Mouse (Mus musculus) cerebellum, adult 11-12 months (tissue): ENCODE data around the gene Cldn2.

ENCODE experiments used
- DNase-seq: peaks from one replicate; pipeline ENCODE4 v3.0.0; 2022

The Cldn2 gene

DNA sequence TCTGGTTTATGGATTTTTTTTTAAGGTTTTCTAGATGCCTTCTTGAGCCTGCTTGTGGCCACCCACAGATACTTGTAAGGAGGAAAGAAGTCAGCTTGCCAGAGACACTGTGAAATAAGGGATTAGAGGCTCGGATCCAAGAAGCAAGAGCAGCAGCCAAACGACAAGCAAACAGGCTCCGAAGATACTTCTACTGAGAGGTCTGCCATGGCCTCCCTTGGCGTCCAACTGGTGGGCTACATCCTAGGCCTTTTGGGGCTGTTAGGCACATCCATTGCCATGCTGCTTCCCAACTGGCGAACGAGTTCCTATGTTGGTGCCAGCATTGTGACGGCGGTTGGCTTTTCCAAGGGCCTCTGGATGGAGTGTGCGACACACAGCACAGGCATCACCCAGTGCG lies 7.9 kb downstream of the Cldn2 start:
- peak; percentile 60 for DNase-seq

DNA sequence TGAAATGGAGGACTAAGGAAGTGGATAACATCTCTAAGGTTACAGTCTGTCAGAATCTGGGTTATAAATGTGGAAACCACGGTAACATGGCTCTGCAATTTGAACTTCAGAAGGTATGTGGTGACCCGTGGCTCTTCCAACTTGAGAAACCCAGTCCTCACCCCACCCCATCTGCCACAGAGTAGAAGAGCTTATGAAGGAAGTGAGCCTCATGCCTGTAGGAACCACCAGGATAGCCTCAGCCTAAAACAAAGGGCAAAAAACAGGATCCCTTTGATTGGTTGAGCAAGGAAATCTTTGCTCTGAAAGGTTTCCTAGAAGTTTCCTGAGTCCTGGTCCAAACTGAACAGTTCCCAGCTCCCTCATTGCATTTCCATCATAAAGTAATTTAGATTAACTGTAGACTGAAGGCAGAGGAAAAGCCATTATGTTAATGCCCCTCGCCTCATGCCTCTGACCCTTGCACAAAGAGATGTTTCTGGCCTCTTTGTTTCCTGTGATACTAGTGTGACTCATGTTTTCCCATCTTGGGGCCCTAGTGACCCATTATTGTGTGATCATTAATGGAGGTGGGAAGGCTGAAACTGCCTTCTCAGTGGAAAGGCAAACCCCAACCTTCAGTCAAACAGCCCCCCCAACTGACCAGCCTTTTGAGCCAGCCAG lies 12.1 kb downstream of the Cldn2 start:
- no peak for DNase-seq

DNA sequence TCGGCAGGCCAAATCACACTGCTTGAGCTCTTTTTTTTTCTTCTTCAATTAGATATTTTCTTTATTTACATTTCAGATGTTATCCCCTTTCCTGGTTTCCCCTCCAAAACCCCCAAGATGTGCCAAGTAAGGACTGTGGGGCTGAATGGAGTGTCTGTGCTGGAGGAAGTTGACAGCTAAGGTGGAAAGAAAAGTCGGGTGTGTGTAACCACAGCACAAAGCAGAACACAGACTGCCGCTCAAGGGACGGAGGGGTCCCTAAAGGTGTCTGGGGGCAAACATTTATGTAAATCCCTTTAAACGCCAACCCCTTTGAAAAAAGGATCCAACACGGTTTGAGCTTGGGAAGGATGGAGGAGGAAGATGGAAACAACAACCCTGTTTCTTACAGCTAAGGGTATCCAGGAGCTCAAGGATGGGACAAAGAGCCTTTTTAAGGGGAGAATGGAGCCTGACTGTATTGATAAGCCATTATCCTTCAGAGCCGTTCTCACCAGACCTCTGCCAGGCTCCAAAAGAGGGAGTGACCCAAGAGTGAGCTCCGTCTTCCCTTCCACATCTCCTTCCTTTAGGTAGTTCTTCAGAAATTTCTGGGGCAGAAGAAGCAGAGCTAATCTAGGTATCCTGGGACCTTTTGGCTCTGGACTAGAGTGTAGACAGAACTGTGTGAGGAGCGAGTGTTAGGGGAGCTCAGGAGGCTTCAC lies 12.8 kb downstream of the Cldn2 start:
- no peak for DNase-seq

DNA sequence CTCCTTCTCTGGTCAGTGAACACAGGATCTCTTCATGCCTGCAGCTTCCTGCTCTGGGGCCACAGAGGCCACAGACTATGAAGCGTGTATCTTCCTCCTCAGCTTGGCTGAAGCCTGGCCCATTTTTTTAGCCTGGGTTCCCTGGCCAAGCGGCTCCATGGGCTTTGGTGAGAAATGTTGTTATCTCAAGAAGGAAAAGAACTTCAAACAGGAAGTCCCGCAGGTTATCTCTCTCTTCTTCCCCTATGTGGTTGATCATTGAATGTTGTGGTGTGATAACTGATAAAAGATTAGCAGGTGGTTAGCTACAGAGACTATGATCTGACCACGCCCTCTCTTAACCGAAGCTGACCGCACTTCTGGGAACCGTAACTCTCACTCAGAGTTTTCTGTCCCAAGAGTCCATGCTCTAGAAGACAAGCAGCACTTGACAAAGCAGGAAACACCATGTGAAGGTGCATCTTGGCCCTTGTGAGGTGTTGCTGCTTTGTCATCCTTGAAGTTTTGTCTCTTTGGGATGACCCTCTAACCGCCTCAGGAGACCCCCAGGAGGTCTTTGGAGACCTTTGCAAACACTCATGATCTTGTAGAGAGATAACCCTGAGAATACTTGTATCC lies 13.5 kb downstream of the Cldn2 start:
- no peak for DNase-seq

DNA sequence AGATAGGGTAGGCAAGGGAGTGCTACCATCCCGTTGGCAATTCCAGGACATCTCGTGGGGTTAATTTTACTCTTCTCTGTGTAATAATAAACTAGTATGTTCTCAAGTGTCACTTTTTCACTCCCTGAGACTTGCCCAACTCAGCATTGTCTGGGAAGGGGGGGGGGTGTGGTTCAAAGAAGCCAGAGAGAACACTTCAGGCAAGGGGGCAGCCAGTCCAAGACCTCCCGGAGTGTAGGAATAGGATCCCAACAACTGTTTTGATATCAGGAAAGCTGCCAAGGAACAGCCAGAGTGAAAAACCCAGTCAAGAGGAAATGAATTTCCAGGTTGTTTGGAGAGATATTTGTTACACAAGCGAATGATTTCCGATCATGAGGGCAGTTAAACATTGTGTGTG lies 14.6 kb downstream of the Cldn2 start:
- DNase-seq, result no peak

DNA sequence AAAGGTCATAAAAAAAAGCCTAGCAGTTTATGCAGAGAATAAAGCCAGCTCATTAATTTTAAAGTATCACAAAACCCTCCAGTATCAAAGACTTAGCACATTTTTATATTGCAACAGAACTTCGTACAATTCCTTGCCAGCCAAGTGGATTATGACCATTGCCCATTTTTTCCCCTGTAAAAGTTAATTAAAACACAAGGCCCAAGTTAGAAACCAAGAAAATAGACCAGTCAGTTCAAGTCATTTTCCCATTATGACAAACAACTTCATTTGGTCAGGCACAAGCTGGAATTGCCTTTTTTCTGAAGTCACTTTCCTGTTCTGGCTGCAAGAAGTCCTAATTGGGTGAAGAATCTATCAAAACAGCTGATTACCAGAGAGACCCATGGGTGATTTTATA lies 24.8 kb downstream of the Cldn2 start:
- no peak for DNase-seq

DNA sequence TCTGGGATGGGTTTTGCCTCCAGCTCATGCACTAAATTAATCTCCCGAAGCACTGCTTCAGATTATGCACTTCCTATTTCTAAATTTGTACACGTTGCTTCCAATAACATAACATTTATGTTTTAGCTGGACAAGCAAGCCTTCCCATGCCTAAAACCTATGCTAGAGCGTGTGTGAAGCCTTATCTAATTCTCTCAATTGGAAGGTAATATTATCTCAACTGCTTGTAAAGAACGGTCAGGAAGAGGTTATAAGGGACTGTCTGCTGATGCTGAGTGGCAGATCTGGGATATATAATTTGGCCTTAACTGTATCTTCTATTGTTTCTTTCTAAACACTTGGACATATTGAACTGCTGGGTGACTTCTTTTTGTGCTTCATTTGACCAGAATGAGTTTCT lies 26.3 kb downstream of the Cldn2 start:
- DNase-seq, result no peak

DNA sequence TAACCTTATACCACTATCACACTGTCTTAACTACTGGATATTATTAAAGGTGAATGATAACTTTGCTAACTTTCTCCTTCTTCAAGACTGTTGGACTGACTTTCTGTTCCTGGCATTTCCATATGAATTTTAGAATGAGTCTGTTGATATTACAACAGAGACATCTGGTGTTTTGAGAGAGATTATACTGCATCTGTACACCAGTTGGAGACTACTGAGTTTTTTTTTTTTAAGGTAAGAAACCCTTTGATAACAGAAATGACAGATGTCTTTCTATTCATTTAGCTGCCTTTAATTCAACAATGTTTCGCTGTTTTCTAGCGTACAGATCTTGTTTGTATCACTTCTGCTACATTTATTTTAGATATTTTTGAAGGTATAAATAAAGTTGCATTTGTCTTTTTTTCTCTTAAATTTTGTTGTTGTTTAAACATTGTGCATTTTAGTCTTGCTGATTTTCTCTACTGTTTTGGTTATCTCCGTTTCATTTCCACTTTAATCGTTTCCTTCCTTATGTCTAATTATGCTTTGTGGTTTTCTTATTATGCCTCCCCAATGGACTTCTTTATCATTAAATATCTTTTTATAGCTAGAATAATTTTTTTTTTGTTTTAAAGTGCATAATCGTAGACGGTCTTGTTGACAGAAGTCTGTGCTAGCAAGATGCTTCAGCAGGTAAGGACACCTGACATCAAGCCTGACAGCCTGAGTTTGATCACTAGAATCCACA lies 27.9 kb downstream of the Cldn2 start:
- no peak for DNase-seq

DNA sequence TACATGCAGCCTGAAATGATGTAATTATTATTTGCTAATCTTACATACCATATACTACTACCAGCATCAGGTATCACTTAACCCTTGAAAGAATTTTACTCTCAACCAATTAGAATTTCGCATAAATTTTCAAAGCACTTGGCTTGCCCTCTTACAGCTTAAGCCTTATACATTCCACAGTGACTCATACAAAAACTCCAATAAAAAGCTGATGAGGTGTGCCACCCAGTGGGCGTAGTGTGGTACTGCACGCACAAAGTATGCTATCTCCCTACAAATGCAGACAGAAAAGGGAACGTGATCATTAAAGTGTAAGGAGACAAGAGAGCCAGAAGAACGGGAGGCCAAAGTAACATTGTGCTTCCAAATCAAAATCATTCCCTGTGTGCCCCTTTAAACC lies 31.8 kb downstream of the Cldn2 start:
- DNase-seq, result peak; percentile 8

DNA sequence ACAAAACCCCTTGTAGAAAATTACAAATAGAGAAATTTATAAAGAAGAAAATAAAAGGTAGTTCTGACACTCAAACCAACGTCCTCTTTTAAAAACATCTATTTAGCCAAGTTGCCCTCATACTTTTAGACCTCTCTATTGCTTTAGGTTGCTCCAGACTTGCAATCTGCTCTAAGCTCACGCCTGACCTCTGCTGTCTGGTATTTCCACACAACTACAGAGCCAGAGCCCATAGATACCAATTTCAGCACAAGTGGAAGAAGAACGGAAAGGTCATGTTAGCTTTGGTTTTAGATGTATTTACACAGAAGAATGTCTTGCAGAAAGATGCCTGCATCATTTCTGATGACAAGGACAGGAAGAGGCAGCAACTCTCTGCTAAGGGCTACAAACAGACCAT lies 38.4 kb downstream of the Cldn2 start:
- no peak for DNase-seq

DNA sequence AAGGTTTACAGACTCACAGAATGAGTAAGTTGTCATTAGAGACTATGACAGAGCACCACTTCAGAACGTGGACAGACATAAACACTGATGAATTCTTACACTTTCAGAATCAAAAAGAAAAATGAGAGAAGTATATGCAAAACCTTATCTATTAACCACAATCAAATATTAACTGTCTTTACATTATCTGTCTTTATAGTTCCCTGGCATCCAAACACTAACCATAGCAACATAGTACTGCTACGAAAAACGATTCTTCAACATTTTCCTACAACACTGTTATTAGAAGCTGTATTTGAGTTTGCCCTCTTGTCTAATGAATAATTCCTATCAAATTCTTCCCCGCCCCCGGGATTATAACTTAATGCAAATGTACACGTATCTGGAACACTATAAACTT lies 40.5 kb downstream of the Cldn2 start:
- no peak for DNase-seq

DNA sequence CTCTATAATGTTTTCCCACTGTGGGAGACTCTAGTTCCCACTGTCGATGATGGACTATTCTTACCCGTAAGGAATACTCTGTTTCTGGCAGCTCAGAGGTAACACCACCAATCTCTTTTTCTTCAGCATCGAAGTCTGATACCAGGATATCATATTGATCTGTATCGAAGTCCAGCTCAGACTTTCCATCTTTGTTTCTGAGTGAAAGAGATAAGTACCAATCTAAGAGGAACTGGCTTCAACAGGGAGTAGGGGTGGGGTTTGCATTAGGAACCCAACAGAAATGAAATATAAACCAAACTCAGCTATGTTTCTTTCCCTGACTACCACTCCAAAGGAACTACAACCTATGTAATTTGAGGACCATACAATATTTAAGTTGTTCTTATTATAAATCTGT lies 54.2 kb downstream of the Cldn2 start:
- no peak for DNase-seq

DNA sequence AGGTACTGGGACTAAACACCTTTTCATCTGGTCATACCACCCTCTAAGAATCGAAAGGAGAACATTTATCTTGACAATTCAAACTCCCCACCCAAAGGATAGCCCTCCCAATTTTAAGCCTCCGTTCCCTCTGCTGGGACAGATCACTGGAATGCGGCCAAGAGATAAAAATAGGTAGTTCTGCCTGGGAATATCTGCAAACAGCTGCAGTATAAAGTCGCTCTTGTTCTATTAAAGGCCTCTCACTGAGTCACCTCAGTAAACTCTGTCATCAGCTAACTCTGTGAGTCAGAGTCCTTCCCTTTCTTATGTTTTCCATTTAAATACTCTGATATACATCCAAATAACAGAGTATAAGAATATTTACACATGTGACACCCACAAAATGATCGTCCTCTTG lies 58.8 kb downstream of the Cldn2 start:
- DNase-seq, result no peak
